Mouse (Mus musculus) megakaryocyte-erythroid progenitor cell, adult 5 weeks (primary cell): ENCODE measurements around the gene Spats1. TPM values are rescaled to one million over a fixed set of nuclear protein-coding genes. Genes with fewer than 3 reads are reported as not detected.

Experiments used
- polyA plus RNA-seq: library from polyadenylated mRNA; stranded (reverse); fragments of >175 nt; gene quantifications from 2 replicates; pipeline ENCODE4 v1.2.3, GENCODE M21; 2012

The Spats1 gene
- polyA plus RNA-seq: 0.03 TPM in 1 of 2 replicates, not detected in the other

GRCm38 (mm10) chr17:45474669-45475465 lies at the start of gene Spats1:
TSS of gene Spats1 (minus strand) at chr17:45475415.

GRCm38 (mm10) chr17:45523263-45523662 lies 48.0 kb upstream of the Spats1 start, which contains the start of gene Tcte1:
TSS of gene Tcte1 (plus strand) at chr17:45523434.

GRCm38 (mm10) chr17:45506700-45507189 lies 31.5 kb upstream of the Spats1 start, which contains the start of gene Aars2:
TSS of gene Aars2 (plus strand) at chr17:45506841.

GRCm38 (mm10) chr17:45433419-45434261 lies 41.6 kb downstream of the Spats1 start, which contains the start of gene Cdc5l:
TSS of gene Cdc5l (minus strand) at chr17:45433737.

Other genes starting within 250 kb of the Spats1 start
- gene Cdc5l, start 41.7 kb downstream of the Spats1 start, polyA plus RNA-seq: 7.4 and 8.3 TPM in 2 replicates
- gene Aars2, start 31.4 kb upstream of the Spats1 start, polyA plus RNA-seq: 39.1 and 48.9 TPM in 2 replicates
- 0.06 TPM in 1 of 2 replicates, not detected in the other for gene Tcte1, start 48.0 kb upstream of the Spats1 start, polyA plus RNA-seq
- 0.26 and 0.31 TPM in 2 replicates for gene Tmem151b, start 74.3 kb upstream of the Spats1 start, polyA plus RNA-seq
- gene Nfkbie, start 80.3 kb upstream of the Spats1 start, polyA plus RNA-seq: 33.6 and 42.7 TPM in 2 replicates
- gene Slc35b2, start 88.5 kb upstream of the Spats1 start, polyA plus RNA-seq: 38.8 and 39.1 TPM in 2 replicates
- gene Hsp90ab1, start 97.9 kb upstream of the Spats1 start, polyA plus RNA-seq: 757 and 930 TPM in 2 replicates
- 165 and 204 TPM in 2 replicates for gene Slc29a1, start 124.2 kb upstream of the Spats1 start, polyA plus RNA-seq
- not detected in 2 replicates for gene Mymx, start 126.7 kb upstream of the Spats1 start, polyA plus RNA-seq
- 0.12 and 0.22 TPM in 2 replicates for gene Capn11, start 183.9 kb upstream of the Spats1 start, polyA plus RNA-seq
- 183 and 201 TPM in 2 replicates for gene Mrpl14, start 210.9 kb upstream of the Spats1 start, polyA plus RNA-seq
- gene Tmem63b, start 211.5 kb upstream of the Spats1 start, polyA plus RNA-seq: 15.8 and 22.0 TPM in 2 replicates